In the genomic region with DNA sequence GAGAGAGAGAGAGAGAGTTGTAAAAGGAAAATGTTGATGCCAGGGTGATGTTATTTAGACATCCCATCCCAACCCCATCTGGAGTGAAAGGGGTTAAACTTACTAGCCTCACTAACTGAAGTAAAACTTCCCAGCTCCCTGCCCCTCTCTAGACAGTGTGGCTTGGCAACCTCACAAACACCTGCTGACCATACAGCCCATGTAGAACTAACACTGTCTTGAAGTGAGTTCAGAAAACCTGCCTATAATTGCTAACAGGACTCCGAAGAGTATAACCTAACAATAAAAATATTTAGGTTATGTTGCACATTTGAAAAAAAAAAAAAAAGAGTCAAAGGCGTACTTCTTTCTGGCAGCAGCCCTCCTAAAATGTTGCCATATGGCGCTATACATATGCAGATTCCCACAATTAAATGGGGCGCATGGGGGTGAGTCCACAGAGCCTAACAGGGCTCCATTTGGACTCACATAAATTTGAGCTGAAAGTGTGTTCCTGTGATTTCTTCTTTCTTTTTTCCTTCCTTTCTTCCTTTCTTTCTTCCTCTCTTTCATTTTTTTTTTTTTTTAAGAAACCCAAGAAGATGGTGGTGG, we compare ENCODE assay signal across 16 mouse cellular contexts.
DNase-seq lines count a peak whose midpoint lies in the region; ATAC-seq lines count a peak whose summit lies in the region.
"Had no signal": no experiment of that assay in that cellular context is flagged by ENCODE, and none has a peak within 500 bp of the region (broad histone marks: within the 10 kb centered on the region; RNA-seq: fewer than 3 reads in every experiment).

No protein-coding gene starts in this region.

- ATAC-seq in forebrain, embryonic 16.5 days: peak; percentile 90
- peak; percentile 65; the same call in 1 of the 2 replicates for ATAC-seq in neural tube, embryonic 11.5 days (ENCODE audit: insufficient read depth, low FRiP score, low TSS enrichment)
- ATAC-seq in neural tube, embryonic 15.5 days (ENCODE audit: low FRiP score): no peak
- peak; percentile 94 for ATAC-seq in embryonic facial prominence, embryonic 14.5 days (ENCODE audit: low read depth)
- peak; percentile 88 for ATAC-seq in limb, embryonic 15.5 days (ENCODE audit: insufficient number of reproducible peaks, low FRiP score, low TSS enrichment, low read depth)
- ATAC-seq: lung, postnatal 0 days had no signal

- no peaks in the 10 kb centered on the region for H3K27me3 ChIP-seq in forebrain, embryonic 16.5 days (replicated peaks; ENCODE audit: control insufficient read depth, insufficient read depth, low read length)
- H3K27me3 ChIP-seq in forebrain, embryonic 10.5 days (ENCODE audit: poor library complexity, severe bottlenecking): no peaks in the 10 kb centered on the region
- no peaks in the 10 kb centered on the region for H3K27me3 ChIP-seq in neural tube, embryonic 11.5 days (ENCODE audit: control insufficient read depth, insufficient read depth, low read length)
- no peaks in the 10 kb centered on the region for H3K27me3 ChIP-seq in neural tube, embryonic 15.5 days (replicated peaks)
- H3K27me3 ChIP-seq in embryonic facial prominence, embryonic 14.5 days (replicated peaks; ENCODE audit: control insufficient read depth, insufficient read depth, low read length): no peaks in the 10 kb centered on the region
- H3K27me3 ChIP-seq in limb, embryonic 15.5 days: no peaks in the 10 kb centered on the region

- intact Hi-C loops in gastrocnemius, postnatal 36 days (cut with DNase I): no loop called here

- WGBS in forebrain, embryonic 16.5 days: 27% methylated on average over 4 of the region's 4 CpGs
- 74% methylated on average over 4 of the region's 4 CpGs for WGBS in forebrain, embryonic 10.5 days
- WGBS in neural tube, embryonic 11.5 days: 55% methylated on average over 4 of the region's 4 CpGs
- WGBS in neural tube, embryonic 15.5 days: 39% methylated on average over 4 of the region's 4 CpGs
- WGBS in embryonic facial prominence, embryonic 14.5 days: 36% methylated on average over 4 of the region's 4 CpGs
- WGBS in limb, embryonic 15.5 days: 31% methylated on average over 4 of the region's 4 CpGs

- H3K9ac ChIP-seq in forebrain, embryonic 16.5 days (replicated peaks; ENCODE audit: low read depth, low read length): no peak overlapping the region
- H3K9ac ChIP-seq in neural tube, embryonic 11.5 days (ENCODE audit: low read length): no peak overlapping the region
- no peak overlapping the region for H3K9ac ChIP-seq in neural tube, embryonic 15.5 days (replicated peaks)
- H3K9ac ChIP-seq in embryonic facial prominence, embryonic 14.5 days (ENCODE audit: low read depth, low read length): no peak overlapping the region
- no peak overlapping the region for H3K9ac ChIP-seq in limb, embryonic 15.5 days
- H3K9ac ChIP-seq: heart, embryonic 13.5 days; liver, embryonic 14.5 days had no signal

- H3K27ac ChIP-seq in forebrain, embryonic 16.5 days (ENCODE audit: low read length): peak overlapping the region; percentile 47; the same call in 1 of the 2 replicates
- H3K27ac ChIP-seq in forebrain, embryonic 10.5 days: no peak overlapping the region
- H3K27ac ChIP-seq in neural tube, embryonic 11.5 days (ENCODE audit: low read depth, low read length): no peak overlapping the region
- no peak overlapping the region for H3K27ac ChIP-seq in neural tube, embryonic 15.5 days (replicated peaks)
- 0 out of 2 replicates have a peak overlapping the region, but pooled peaks have one; percentile 48 for H3K27ac ChIP-seq in embryonic facial prominence, embryonic 14.5 days (replicated peaks; ENCODE audit: low read depth, low read length)
- no peak overlapping the region for H3K27ac ChIP-seq in limb, embryonic 15.5 days
- H3K27ac ChIP-seq: heart, embryonic 13.5 days; liver, embryonic 14.5 days; stomach, postnatal 0 days had no signal

- peaks cover 8% of the 10 kb centered on the region; the same call in 1 of the 2 replicates for H3K4me1 ChIP-seq in forebrain, embryonic 16.5 days (replicated peaks; ENCODE audit: control insufficient read depth, insufficient read depth, low read length)
- H3K4me1 ChIP-seq in forebrain, embryonic 10.5 days: no peaks in the 10 kb centered on the region; the same call in 1 of the 2 replicates
- H3K4me1 ChIP-seq in neural tube, embryonic 11.5 days (ENCODE audit: control insufficient read depth, insufficient read depth, low read length): no peaks in the 10 kb centered on the region
- H3K4me1 ChIP-seq in neural tube, embryonic 15.5 days: no peaks in the 10 kb centered on the region
- H3K4me1 ChIP-seq in embryonic facial prominence, embryonic 14.5 days (ENCODE audit: control insufficient read depth, insufficient read depth, low read length): peaks cover 22% of the 10 kb centered on the region
- peaks cover 22% of the 10 kb centered on the region; the same call in 1 of the 2 replicates for H3K4me1 ChIP-seq in limb, embryonic 15.5 days
- H3K4me1 ChIP-seq: heart, embryonic 13.5 days had no signal

- no peaks in the 10 kb centered on the region for H3K9me3 ChIP-seq in forebrain, embryonic 16.5 days (ENCODE audit: control insufficient read depth, low read length)
- H3K9me3 ChIP-seq in forebrain, embryonic 10.5 days: no peaks in the 10 kb centered on the region
- no peaks in the 10 kb centered on the region for H3K9me3 ChIP-seq in neural tube, embryonic 11.5 days (ENCODE audit: control insufficient read depth, low read length)
- H3K9me3 ChIP-seq in neural tube, embryonic 15.5 days (replicated peaks): no peaks in the 10 kb centered on the region
- H3K9me3 ChIP-seq in embryonic facial prominence, embryonic 14.5 days (ENCODE audit: control insufficient read depth, low read length): no peaks in the 10 kb centered on the region
- no peaks in the 10 kb centered on the region for H3K9me3 ChIP-seq in limb, embryonic 15.5 days
- H3K9me3 ChIP-seq: heart, embryonic 13.5 days had no signal

- no peaks in the 10 kb centered on the region for H3K36me3 ChIP-seq in forebrain, embryonic 16.5 days (ENCODE audit: control insufficient read depth, insufficient read depth)
- H3K36me3 ChIP-seq in forebrain, embryonic 10.5 days (replicated peaks): no peaks in the 10 kb centered on the region
- H3K36me3 ChIP-seq in neural tube, embryonic 11.5 days (ENCODE audit: control insufficient read depth, insufficient read depth, low read length): no peaks in the 10 kb centered on the region
- H3K36me3 ChIP-seq in neural tube, embryonic 15.5 days: no peaks in the 10 kb centered on the region
- H3K36me3 ChIP-seq in embryonic facial prominence, embryonic 14.5 days (ENCODE audit: control insufficient read depth, insufficient read depth, low read length): no peaks in the 10 kb centered on the region
- H3K36me3 ChIP-seq in limb, embryonic 15.5 days: no peaks in the 10 kb centered on the region
- H3K36me3 ChIP-seq: heart, embryonic 13.5 days had no signal

- no peak overlapping the region for H3K4me2 ChIP-seq in forebrain, embryonic 16.5 days (ENCODE audit: low read length)
- H3K4me2 ChIP-seq in neural tube, embryonic 11.5 days (ENCODE audit: low read depth): no peak overlapping the region
- no peak overlapping the region for H3K4me2 ChIP-seq in neural tube, embryonic 15.5 days
- no peak overlapping the region for H3K4me2 ChIP-seq in embryonic facial prominence, embryonic 14.5 days (ENCODE audit: low read depth, low read length)
- H3K4me2 ChIP-seq in limb, embryonic 15.5 days: no peak overlapping the region
- H3K4me2 ChIP-seq: heart, embryonic 13.5 days had no signal

- H3K4me3 ChIP-seq in forebrain, embryonic 16.5 days (replicated peaks; ENCODE audit: low read length): no peak overlapping the region
- no peak overlapping the region for H3K4me3 ChIP-seq in forebrain, embryonic 10.5 days
- no peak overlapping the region for H3K4me3 ChIP-seq in neural tube, embryonic 11.5 days (ENCODE audit: low read depth, low read length)
- no peak overlapping the region for H3K4me3 ChIP-seq in neural tube, embryonic 15.5 days (replicated peaks)
- H3K4me3 ChIP-seq in embryonic facial prominence, embryonic 14.5 days (ENCODE audit: low read depth, low read length): no peak overlapping the region
- no peak overlapping the region for H3K4me3 ChIP-seq in limb, embryonic 15.5 days
- H3K4me3 ChIP-seq: heart, embryonic 13.5 days had no signal

- no peak for DNase-seq in forebrain, embryonic 10.5 days (ENCODE audit: extremely low spot score, low spot score)
- DNase-seq in neural tube, embryonic 11.5 days (ENCODE audit: low spot score): no peak
- peak; percentile 92 for DNase-seq in embryonic facial prominence, embryonic 14.5 days (ENCODE audit: low spot score)
- DNase-seq in gastrocnemius, postnatal 36 days: no peak
- DNase-seq: adrenal gland, postnatal 14 days; heart, postnatal 4 days; kidney, adult 11 months; kidney, postnatal 14 days; thymus, postnatal 25 days had no signal

Comparison
In these comparisons a context has a peak if more than half of its experiments do, and no peak if none do; other contexts are left out.
1. H3K27ac ChIP-seq: peak in forebrain, embryonic 16.5 days (single experiment) and embryonic facial prominence, embryonic 14.5 days (single experiment); none in forebrain, embryonic 10.5 days (single experiment), neural tube, embryonic 11.5 days (single experiment), neural tube, embryonic 15.5 days (single experiment) and limb, embryonic 15.5 days (single experiment).